Mouse (Mus musculus) liver, embryonic 14.5 days (tissue): Measurements from ENCODE around the gene Sesn2.

ENCODE experiments used
- CTCF ChIP-seq: IDR thresholded peaks from 2 replicates; pipeline ENCODE4 v1.5.1; 2016; ENCODE audit warnings: antibody characterized with exemption, low read depth, control low read depth
- EP300 ChIP-seq: IDR thresholded peaks from 2 replicates; pipeline ENCODE4 v1.6.1; 2016; ENCODE audit warnings: antibody characterized with exemption, low read depth

GRCm38 (mm10) chr4:132463430-132464254 is 46.7 kb downstream of the Sesn2 start, which contains the start of gene Med18:
- TF ChIP-seq CTCF (peak; percentile 63), EP300 (peak; percentile 41; the same call in 1 of the 2 replicates)
